Mouse (Mus musculus) kidney, adult 2 months (tissue): ENCODE results near the gene Olfr1342. TPM values are rescaled to one million over a fixed set of nuclear protein-coding genes. Genes with fewer than 3 reads are reported as not detected.

Experiments
- DNase-seq: peaks from one replicate; pipeline ENCODE4 v3.0.0; 2021
- H3K27ac ChIP-seq: fragments of 200-500 bp; 2 replicates; pipeline ENCODE4 v1.5.1; 2012; ENCODE audit warnings: low read depth, low read length, control low read depth, inconsistent platforms; ENCODE audit not compliant: insufficient read depth
- H3K27me3 ChIP-seq: fragments of 200-500 bp; replicated peaks from 2 replicates; pipeline ENCODE4 v1.6.1; 2012; ENCODE audit warnings: mild to moderate bottlenecking, moderate library complexity, low read length, inconsistent platforms; ENCODE audit not compliant: control insufficient read depth, insufficient read depth
- H3K36me3 ChIP-seq: fragments of 200-500 bp; 2 replicates; pipeline ENCODE4 v1.6.1; 2012; ENCODE audit warnings: mild to moderate bottlenecking, moderate library complexity, low read length, inconsistent platforms; ENCODE audit not compliant: control insufficient read depth, insufficient read depth
- H3K4me1 ChIP-seq: fragments of 200-500 bp; 2 replicates; pipeline ENCODE4 v1.6.1; 2011; ENCODE audit warnings: low read length; ENCODE audit not compliant: control insufficient read depth, insufficient read depth
- H3K4me3 ChIP-seq: fragments of 200-500 bp; 2 replicates; pipeline ENCODE4 v1.5.1; 2011; ENCODE audit warnings: mild to moderate bottlenecking, low read depth, low read length, control low read depth; ENCODE audit not compliant: insufficient read depth
- CTCF ChIP-seq: fragments of 200-500 bp; conservative IDR thresholded peaks from 2 replicates; pipeline ENCODE4 v1.5.1; 2011; ENCODE audit warnings: low read depth, mild to moderate bottlenecking, control low read depth, low read length, moderate library complexity, mixed read lengths; ENCODE audit not compliant: insufficient read depth, insufficient read length
- POLR2A ChIP-seq: fragments of 200-500 bp; IDR thresholded peaks from one replicate; pipeline ENCODE4 v1.6.1; 2011; ENCODE audit warnings: low read depth, low read length, control low read depth
- WGBS: fragments of 180-500 bp; shearing (Covaris S2); methylation state at CpG from one replicate; pipeline ENCODE4 v1.1.7; 2018; 5-methylcytosine and 5-hydroxymethylcytosine counted together
- polyA plus RNA-seq: library from polyadenylated mRNA; depleted of rRNA; stranded (reverse); fragments of >200 nt; gene quantifications from 2 replicates; pipeline ENCODE4 v1.2.3, GENCODE M21; 2012

Olfr1342 gene
- polyA plus RNA-seq, 1 experiment = not detected

GRCm38 (mm10) chr4:118711656-118712055 is 19.1 kb upstream of the Olfr1342 start:
- Histone ChIP-seq H3K27ac (no peak overlapping the region), H3K27me3 (no peaks in the 10 kb centered on the region), H3K36me3 (no peaks in the 10 kb centered on the region), H3K4me1 (no peaks in the 10 kb centered on the region), H3K4me3 (no peak overlapping the region)
- 55% methylated on average over 1 of the region's 1 CpGs for WGBS
- no peak for TF ChIP-seq POLR2A
- no peak for TF ChIP-seq CTCF
- no peak for DNase-seq

GRCm38 (mm10) chr4:118708086-118708485 is 15.5 kb upstream of the Olfr1342 start:
- H3K36me3 ChIP-seq = no peaks in the 10 kb centered on the region
- H3K27me3 ChIP-seq = no peaks in the 10 kb centered on the region
- H3K4me1 ChIP-seq = no peaks in the 10 kb centered on the region
- no peak overlapping the region for H3K4me3 ChIP-seq
- no peak overlapping the region for H3K27ac ChIP-seq
- TF ChIP-seq CTCF (no peak), POLR2A (no peak)
- DNase-seq = no peak
- WGBS = 81% methylated on average over 5 of the region's 5 CpGs

- no peak for DNase-seq
- 67% methylated on average over 3 of the region's 3 CpGs for WGBS
- Histone ChIP-seq H3K27me3 (no peaks in the 10 kb centered on the region), H3K4me3 (no peak within 1 kb of the TSS), H3K27ac (no peak within 1 kb of the TSS), H3K36me3 (no peaks in the 10 kb centered on the region), H3K4me1 (no peaks in the 10 kb centered on the region)
- no peak for TF ChIP-seq CTCF
- TF ChIP-seq POLR2A = no peak
Observed at GRCm38 (mm10) chr4:118703223-118703622, 10.7 kb upstream of the Olfr1342 start, which contains the start of gene Olfr1341. Gene Olfr1341 (plus strand): TSS chr4:118703523.

GRCm38 (mm10) chr4:118693812-118694211 is 1.3 kb upstream of the Olfr1342 start:
- 38% methylated on average over 2 of the region's 2 CpGs for whole genome bisulfite sequencing
- TF ChIP-seq POLR2A (no peak), CTCF (no peak)
- H3K4me3 ChIP-seq = no peak overlapping the region

GRCm38 (mm10) chr4:118687086-118687485 is 5.5 kb downstream of the Olfr1342 start:
- Histone ChIP-seq H3K27me3 (no peaks in the 10 kb centered on the region; the same call in 1 of the 2 replicates), H3K27ac (no peak overlapping the region), H3K36me3 (no peaks in the 10 kb centered on the region), H3K4me3 (no peak overlapping the region), H3K4me1 (no peaks in the 10 kb centered on the region)
- no peak for DNase-seq
- TF ChIP-seq POLR2A (no peak), CTCF (no peak)
- WGBS = 55% methylated on average over 2 of the region's 2 CpGs

More at GRCm38 (mm10) chr4:118693812-118694211, 1.3 kb upstream of the Olfr1342 start:
- DNase-seq = no peak
- no peaks in the 10 kb centered on the region for H3K4me1 ChIP-seq
- no peak overlapping the region for H3K27ac ChIP-seq
- no peaks in the 10 kb centered on the region for H3K27me3 ChIP-seq
- H3K36me3 ChIP-seq = no peaks in the 10 kb centered on the region

GRCm38 (mm10) chr4:118658652-118659051 is 33.9 kb downstream of the Olfr1342 start, which contains the start of gene Olfr62:
Gene Olfr62 (plus strand): TSS chr4:118658952.
- H3K4me1 ChIP-seq = no peaks in the 10 kb centered on the region
- no peak within 1 kb of the TSS for H3K4me3 ChIP-seq
- H3K36me3 ChIP-seq = no peaks in the 10 kb centered on the region
- no peak for TF ChIP-seq POLR2A
- TF ChIP-seq CTCF = no peak
- H3K27ac ChIP-seq = no peak within 1 kb of the TSS
- no peak for DNase-seq
- no peaks in the 10 kb centered on the region for H3K27me3 ChIP-seq

GRCm38 (mm10) chr4:118645234-118645633 is 47.3 kb downstream of the Olfr1342 start:
- peak; percentile 43 for DNase-seq
- H3K4me1 ChIP-seq = no peaks in the 10 kb centered on the region
- TF ChIP-seq CTCF (peak; percentile 78), POLR2A (no peak)
- H3K4me3 ChIP-seq = no peak overlapping the region
- H3K27me3 ChIP-seq = no peaks in the 10 kb centered on the region
- 4% methylated on average over 2 of the region's 2 CpGs for WGBS
- no peaks in the 10 kb centered on the region for H3K36me3 ChIP-seq
- no peak overlapping the region for H3K27ac ChIP-seq
